Mouse (Mus musculus) retina, embryonic 14.5 days (tissue): Measurements from ENCODE around the gene Pcdh15.
A peak's percentile ranks its signal among the peaks of the same experiment; 100 is the strongest.

Source experiments
- DNase-seq: peaks from one replicate; pipeline ENCODE4 v3.0.0-alpha.2; 2015; ENCODE audit warnings: low spot score

The Pcdh15 gene

GRCm38 (mm10) chr10:74305439-74306158 is 1206.5 kb downstream of the Pcdh15 start:
- DNase-seq: no peak

GRCm38 (mm10) chr10:74307035-74307434 is 1207.9 kb downstream of the Pcdh15 start:
- DNase-seq: no peak

- no peak for DNase-seq
These were observed 1216.9 kb downstream of the Pcdh15 start for GRCm38 (mm10) chr10:74316091-74316490.

DNA sequence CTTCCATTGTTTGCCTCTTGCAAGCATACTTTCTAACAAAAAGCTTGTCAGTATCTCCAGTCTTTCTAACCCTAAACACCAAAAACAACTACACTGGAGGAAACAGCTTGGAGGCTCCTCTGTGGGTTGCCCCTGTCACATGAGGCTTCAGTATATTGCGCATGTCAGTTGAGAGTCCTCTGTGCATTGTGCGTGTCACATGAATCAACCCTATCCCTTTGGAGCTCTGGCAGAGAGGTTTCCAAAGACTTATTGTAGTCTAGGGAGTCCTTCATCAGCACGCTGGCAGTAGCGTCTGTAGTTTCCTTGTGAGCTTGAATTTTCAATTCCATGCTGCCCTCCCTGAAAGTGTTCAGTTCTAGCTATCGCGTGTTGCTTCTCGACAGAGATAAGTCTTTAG is 1236.3 kb downstream of the Pcdh15 start:
- no peak for DNase-seq

- DNase-seq: no peak
These were observed 1240.4 kb downstream of the Pcdh15 start for GRCm38 (mm10) chr10:74339247-74340160.

GRCm38 (mm10) chr10:74359526-74359925 is 1260.4 kb downstream of the Pcdh15 start:
- DNase-seq: no peak

DNA sequence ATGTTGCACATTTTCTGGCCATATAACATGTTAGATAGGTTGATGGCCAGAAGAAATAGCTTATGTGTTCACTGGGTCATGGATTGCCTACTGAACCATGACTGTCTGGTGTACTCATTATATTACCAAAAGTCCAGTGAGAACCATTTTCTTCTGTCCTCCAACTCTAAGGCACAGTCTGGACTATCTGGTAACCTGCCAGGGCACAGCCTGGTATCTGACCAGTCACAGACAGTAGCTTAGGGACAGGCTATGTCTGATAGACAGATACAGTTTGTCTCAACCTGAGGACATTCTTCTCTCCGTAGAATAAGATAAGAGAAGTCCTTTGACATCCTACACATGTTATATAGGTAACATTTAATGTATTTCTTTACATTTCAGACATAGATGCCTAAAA is 1279.6 kb downstream of the Pcdh15 start:
- no peak for DNase-seq

DNA sequence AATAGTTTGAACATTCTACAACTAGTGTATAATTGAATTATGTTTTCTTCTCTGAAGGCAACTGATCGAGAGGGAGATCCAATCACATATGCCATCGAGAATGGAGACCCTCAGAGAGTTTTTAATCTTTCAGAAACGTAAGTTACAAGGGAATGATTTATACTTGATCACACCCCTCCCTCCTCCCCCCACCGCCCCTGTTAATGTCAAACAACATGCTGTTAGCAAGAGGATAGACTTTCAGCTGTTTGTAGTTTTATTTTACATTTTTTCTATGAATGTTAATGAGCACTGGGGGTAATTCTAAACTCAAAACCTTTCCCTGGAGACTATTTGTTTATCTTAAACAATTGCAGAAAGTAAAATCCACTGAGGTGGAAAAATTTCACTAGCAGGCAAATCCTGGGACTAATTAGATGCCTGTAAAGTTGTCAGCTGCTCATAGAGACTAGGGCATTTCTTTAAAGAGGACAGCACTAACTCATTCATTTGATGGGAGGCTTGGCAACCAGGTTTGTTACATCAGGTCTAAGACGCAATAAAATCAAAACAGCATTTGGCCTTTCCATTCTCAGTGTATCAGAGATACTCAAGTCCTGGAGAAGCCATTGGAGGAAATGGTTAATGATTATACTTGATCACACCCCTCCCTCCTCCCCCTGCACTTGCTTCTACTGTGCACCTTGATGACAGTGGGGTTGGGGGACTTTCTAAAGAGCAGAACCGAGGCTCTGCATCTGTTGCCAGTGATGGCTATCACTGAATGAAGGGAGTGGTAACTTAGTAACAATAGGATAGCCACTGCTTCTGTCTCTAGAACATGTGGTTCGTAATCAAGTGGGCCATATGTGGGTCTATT is 1280.4 kb downstream of the Pcdh15 start:
- peak; percentile 11 for DNase-seq

DNA sequence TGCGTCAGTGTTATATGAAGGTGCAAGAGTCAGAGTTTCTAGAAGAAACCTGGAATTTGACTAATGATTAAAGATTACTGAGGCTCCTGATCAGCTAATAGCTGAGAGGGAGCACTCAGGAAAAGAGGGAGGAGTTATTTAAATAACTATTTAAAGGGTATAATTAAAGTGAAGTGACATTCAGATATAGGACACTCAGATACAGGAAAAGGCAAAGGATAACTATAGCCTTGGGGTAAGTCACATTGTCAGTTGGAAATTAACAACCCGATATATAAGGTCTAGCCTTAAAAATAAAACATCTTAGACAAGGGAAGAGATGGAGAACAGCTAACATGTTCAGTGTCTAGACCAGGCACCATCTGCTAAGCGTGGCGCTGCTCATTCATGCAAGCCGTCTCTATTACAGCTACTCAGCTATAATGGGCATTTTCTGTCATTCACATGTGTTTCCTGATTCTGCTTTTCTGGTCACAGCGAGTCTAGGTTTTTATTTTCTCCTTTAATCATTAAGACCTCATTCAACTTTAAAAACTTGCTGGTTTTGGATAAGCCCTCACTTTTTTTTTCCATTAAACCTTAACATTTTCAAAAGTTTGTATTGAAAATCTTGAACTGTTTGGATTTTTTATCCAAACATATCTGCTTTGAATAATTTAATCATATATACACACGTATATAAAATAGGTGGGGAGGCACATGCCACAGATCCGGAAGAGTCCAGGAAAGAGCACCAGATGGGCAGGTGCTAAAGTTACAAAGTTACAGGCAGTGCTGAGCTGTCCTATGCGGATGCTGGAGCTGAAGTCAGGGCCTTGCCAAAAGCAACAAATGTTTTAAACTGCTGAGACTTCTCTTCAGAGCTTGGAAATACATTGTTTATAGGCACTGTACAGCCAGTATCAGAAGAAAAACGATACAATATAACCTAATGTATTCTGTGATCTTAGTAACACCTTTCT is 1288.7 kb downstream of the Pcdh15 start:
- peak; percentile 61 for DNase-seq

DNA sequence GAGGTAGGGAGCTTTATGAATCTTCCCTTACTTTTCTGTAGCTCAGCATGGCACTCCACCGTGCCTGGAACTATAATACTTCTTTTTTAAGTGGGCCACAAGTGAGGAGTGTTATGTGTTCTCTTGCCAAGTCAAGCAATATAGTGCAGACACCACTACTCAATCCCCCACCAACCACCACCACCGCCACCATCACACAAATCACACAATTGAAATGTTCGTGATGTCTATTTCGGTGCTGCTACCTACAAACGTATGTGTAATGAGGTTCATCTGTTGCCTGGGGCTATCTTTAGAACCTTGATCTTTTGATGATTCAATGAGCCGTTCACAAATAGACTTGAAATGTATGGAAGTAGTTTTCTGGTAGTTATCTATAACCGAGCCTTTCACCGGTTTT is 1304.0 kb downstream of the Pcdh15 start:
- DNase-seq: no peak

DNA sequence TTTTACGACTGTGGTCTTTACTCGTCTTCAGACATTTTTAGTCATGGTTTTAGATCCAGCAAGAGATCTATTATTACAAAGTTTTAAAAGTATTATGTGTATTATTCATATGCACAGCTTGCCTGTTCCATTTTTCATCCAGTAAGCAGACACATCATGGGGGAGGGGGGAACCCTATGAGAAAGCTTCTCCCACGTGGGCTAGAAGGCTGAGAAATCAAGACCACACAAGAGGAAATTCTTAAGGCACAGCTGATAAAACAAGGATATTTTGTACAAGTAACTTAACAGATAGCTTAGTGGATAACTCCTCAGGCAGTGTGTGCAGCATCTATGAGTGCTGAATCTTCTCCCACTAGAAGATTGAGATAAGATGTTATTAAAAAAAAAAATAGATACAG is 1314.9 kb downstream of the Pcdh15 start:
- no peak for DNase-seq

DNA sequence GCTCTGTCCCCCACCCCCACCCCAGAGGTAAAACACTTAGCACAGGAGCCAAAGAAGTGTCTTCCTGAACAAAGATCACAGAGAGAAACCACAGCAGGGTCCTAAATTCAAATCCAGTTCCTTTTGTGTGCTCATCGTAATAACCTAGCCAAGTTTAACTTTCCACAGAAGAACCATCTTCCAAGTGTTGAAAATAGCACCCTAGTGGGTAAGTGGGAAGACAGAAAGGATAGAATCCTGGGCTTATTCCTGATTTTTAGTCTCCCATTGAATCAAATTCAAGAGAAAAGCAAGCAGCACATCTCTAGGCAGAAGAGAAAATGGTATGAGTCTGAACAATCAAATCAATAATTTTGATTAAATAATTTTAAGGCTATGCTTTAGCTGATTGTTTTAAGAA is 1315.8 kb downstream of the Pcdh15 start:
- DNase-seq: no peak

DNA sequence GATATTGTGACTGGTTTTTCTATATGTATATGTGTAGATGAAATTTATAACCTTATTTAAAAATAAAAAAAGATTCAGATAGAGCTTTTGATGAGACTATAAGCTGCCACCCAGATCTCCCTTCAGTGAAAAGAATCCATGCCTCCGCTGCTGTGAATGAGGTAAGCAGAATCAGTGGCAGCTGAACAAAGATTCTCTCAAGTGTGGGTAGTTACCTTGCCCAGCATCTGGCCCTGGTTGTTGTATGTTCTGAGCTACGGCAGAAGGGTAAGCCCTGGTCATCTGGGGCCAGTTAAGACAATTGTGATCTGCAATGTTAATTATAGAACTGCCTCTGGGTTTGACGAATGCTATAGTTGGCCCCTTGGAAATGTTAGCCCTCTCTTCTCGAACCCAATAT is 1316.2 kb downstream of the Pcdh15 start:
- no peak for DNase-seq

DNA sequence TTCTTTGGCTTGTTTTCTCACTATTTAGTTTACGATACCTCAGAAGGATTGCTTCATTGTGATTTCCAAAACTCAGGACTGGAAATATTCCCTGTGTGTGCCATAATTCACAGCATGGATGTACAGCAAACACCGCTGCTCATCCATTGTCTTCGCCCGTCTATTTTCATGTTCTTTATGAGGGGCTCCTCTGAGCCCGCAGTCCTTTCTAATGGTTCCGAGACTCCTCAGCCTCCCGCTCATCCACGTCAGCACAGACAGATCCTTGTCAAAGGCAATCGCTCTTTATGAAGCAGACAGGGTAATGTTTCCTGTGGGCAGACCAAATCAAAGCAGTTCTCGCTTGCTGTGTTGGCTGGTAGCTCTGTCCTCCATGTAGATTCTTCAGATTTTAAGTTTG is 1316.8 kb downstream of the Pcdh15 start:
- DNase-seq: no peak

- DNase-seq: peak; percentile 8
These were observed 1350.9 kb downstream of the Pcdh15 start for GRCm38 (mm10) chr10:74450069-74450468.

DNA sequence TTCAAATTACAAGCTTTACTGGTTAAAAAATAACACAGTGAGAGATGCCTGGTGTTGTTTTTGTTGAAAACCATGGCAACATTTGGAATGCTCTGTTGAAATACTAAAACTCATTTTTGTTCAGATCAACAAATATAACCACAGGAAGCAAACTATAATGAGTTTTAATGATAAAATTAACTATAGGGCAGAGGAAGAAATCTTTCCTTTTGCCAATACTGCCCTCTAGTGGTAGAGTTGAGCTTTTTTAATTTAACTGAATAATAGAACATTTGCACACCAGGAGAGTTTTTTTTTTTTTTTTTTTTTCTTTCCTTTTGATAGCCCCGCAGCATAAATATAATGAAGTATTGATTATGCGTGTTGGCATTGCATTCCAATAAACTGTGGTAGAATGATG is 1364.8 kb downstream of the Pcdh15 start:
- peak; percentile 82 for DNase-seq

DNA sequence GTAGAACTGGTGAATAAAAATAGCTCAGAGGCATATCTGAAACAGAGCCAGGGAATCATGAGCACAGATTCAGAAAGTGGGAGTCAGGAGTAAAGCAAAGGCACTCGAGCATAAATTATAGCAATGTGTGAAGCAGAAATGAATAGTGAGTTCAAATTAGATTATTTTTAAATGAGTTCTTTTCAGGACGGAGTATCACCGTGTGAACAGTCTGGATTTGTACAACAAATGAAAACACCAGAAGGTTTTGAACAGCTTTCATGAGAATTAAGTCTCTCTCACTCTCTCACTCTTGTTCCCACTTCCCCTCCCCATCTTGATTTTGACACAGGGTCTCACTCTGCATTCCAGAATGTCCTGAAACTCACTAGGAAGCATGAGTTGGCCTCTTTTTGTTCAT is 1381.6 kb downstream of the Pcdh15 start:
- no peak for DNase-seq

DNA sequence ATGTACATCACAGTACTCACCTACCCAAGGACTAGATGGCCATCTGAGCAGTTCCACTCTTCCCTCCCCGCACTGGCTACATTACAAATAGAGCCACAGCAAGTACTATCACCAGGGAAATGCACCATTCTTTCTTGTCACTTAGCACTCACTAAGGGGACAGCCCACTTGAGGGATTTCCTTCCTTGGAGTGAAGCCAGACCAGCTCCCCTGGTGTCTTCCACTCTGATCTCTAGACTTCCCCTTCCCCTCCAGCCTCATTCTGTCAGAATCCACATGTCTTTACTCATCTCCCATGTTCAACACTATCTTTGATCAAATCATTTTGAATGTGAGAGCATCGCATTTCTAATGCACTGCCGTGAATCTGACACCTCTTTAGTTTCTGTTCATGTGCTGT is 1413.2 kb downstream of the Pcdh15 start:
- no peak for DNase-seq

GRCm38 (mm10) chr10:74513743-74514142 is 1414.6 kb downstream of the Pcdh15 start:
- DNase-seq: no peak

DNA sequence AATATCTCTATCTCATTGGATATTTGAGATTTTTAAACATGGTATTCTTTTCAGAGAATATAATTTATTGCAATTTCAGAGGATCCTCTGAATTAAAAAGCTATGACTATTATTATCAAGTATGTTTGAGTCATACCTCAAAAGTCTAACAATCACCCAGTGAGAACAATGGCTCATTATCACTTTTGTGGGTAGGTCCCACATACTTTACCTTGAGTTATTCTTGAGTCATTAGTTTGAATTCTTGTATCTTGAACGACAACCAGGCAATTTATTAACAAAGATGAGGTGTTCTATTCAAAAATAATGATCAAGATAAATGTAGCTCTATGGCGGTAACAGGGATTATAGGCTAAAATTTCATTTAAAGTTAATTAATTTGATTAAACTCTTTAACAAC is 1439.2 kb downstream of the Pcdh15 start:
- no peak for DNase-seq

DNA sequence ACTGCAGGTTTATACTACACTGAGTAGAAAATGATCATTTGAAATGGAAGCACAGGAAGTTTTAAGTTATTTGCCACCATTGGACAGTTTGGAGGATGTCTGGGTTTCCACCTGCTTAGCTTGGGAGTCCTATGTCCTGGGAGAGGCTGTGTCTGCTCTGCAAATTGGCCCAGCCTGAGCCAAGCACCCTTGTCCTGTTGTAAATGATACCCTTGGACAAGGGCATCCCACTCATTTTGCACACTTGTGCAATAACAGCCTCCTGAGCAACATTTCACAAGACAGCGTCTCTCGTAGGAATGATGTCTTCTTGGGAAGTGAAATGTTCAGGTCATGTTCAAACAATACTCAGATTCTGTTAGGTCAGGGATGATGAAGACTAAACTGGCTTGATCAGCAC is 1456.2 kb downstream of the Pcdh15 start:
- no peak for DNase-seq
